Mouse (Mus musculus) limb, embryonic 13.5 days (tissue): ENCODE measurements at regions not wholly inside any gene's neighbourhood (a gene's known extent, or its start where the extent isn't known, plus 50 kb on each side); places are given as distances from the start of the nearest gene placed in this dataset.

Experiments used
- ATAC-seq: fragments of 200-750 bp; cut with Nextera tagmentation; 2 replicates; pipeline ENCODE4 v1.8.0; 2017; ENCODE audit warnings: low read depth, moderate number of reproducible peaks, moderate TSS enrichment; ENCODE audit not compliant: low FRiP score
- H3K27ac ChIP-seq: fragments of 300-500 bp; sonication (generic); 2 replicates; pipeline ENCODE4 v1.5.1; 2015; ENCODE audit warnings: inconsistent platforms, mild to moderate bottlenecking, moderate library complexity
- H3K27me3 ChIP-seq: fragments of 300-500 bp; sonication (generic); 2 replicates; pipeline ENCODE4 v1.6.1; 2015; ENCODE audit warnings: mild to moderate bottlenecking, inconsistent platforms
- H3K36me3 ChIP-seq: fragments of 300-500 bp; sonication (generic); 2 replicates; pipeline ENCODE4 v1.6.1; 2015; ENCODE audit warnings: inconsistent platforms, mild to moderate bottlenecking, moderate library complexity
- H3K4me1 ChIP-seq: fragments of 300-500 bp; sonication (generic); 2 replicates; pipeline ENCODE4 v1.6.1; 2015; ENCODE audit warnings: inconsistent platforms
- H3K4me2 ChIP-seq: fragments of 300-500 bp; sonication (generic); replicated peaks from 2 replicates; pipeline ENCODE4 v1.6.1; 2015; ENCODE audit warnings: inconsistent platforms, mild to moderate bottlenecking, moderate library complexity
- H3K4me3 ChIP-seq: fragments of 300-500 bp; sonication (generic); 2 replicates; pipeline ENCODE4 v1.5.1; 2015; ENCODE audit warnings: moderate library complexity, mild to moderate bottlenecking, inconsistent platforms
- H3K9ac ChIP-seq: fragments of 300-500 bp; sonication (generic); 2 replicates; pipeline ENCODE4 v1.6.1; 2015; ENCODE audit warnings: mild to moderate bottlenecking, inconsistent platforms
- H3K9me3 ChIP-seq: fragments of 300-500 bp; sonication (generic); 2 replicates; pipeline ENCODE4 v1.6.1; 2016; ENCODE audit warnings: inconsistent platforms
- WGBS: fragments of 180-500 bp; shearing (Covaris S2); methylation state at CpG from one replicate; pipeline ENCODE4 v1.1.7; 2015; 5-methylcytosine and 5-hydroxymethylcytosine counted together

GRCm38 (mm10) chr8:77919776-77920175, 195.5 kb upstream of the Ednra start:
- no peak overlapping the region for H3K9ac ChIP-seq
- H3K27ac ChIP-seq, result no peak overlapping the region
- no peak overlapping the region for H3K4me2 ChIP-seq
- WGBS, result 89% methylated on average over 3 of the region's 3 CpGs
- no peak for ATAC-seq
- no peaks in the 10 kb centered on the region for H3K4me1 ChIP-seq
- no peak overlapping the region for H3K4me3 ChIP-seq
- no peaks in the 10 kb centered on the region for H3K27me3 ChIP-seq
- no peaks in the 10 kb centered on the region for H3K36me3 ChIP-seq
- H3K9me3 ChIP-seq, result no peaks in the 10 kb centered on the region

- 59% methylated on average over 4 of the region's 4 CpGs for whole genome bisulfite sequencing
- H3K4me3 ChIP-seq, result no peak overlapping the region
- no peaks in the 10 kb centered on the region for H3K9me3 ChIP-seq
- no peaks in the 10 kb centered on the region for H3K4me1 ChIP-seq
- no peak for ATAC-seq
- no peaks in the 10 kb centered on the region for H3K36me3 ChIP-seq
- no peaks in the 10 kb centered on the region for H3K27me3 ChIP-seq
- no peak overlapping the region for H3K4me2 ChIP-seq
- no peak overlapping the region for H3K27ac ChIP-seq
- no peak overlapping the region for H3K9ac ChIP-seq
Measured at GRCm38 (mm10) chr8:77921868-77922267, 197.6 kb upstream of the Ednra start.

GRCm38 (mm10) chr8:77947702-77948101, 223.4 kb upstream of the Ednra start:
- Histone ChIP-seq H3K9me3 (0 out of 2 replicates have a peak, but pooled peaks cover 4% of the 10 kb centered on the region), H3K27me3 (no peaks in the 10 kb centered on the region), H3K9ac (no peak overlapping the region), H3K4me2 (no peak overlapping the region), H3K36me3 (no peaks in the 10 kb centered on the region), H3K27ac (no peak overlapping the region), H3K4me3 (no peak overlapping the region), H3K4me1 (no peaks in the 10 kb centered on the region)
- no peak for ATAC-seq
- WGBS, result 96% methylated on average over 3 of the region's 3 CpGs

- 78% methylated on average over 5 of the region's 5 CpGs for WGBS
- Histone ChIP-seq H3K9ac (no peak overlapping the region), H3K4me1 (no peaks in the 10 kb centered on the region), H3K9me3 (no peaks in the 10 kb centered on the region), H3K4me2 (no peak overlapping the region), H3K36me3 (no peaks in the 10 kb centered on the region), H3K27me3 (no peaks in the 10 kb centered on the region), H3K27ac (no peak overlapping the region), H3K4me3 (no peak overlapping the region)
- ATAC-seq, result no peak
Measured at GRCm38 (mm10) chr8:77949640-77950039, 225.4 kb upstream of the Ednra start.

GRCm38 (mm10) chr8:77958814-77959372, 234.6 kb upstream of the Ednra start:
- H3K4me1 ChIP-seq, result 0 out of 2 replicates have a peak, but pooled peaks cover 5% of the 10 kb centered on the region
- no peak overlapping the region for H3K27ac ChIP-seq
- ATAC-seq, result no peak
- H3K4me3 ChIP-seq, result no peak overlapping the region
- 79% methylated on average over 4 of the region's 4 CpGs for WGBS
- H3K4me2 ChIP-seq, result no peak overlapping the region
- H3K9me3 ChIP-seq, result no peaks in the 10 kb centered on the region
- no peaks in the 10 kb centered on the region for H3K27me3 ChIP-seq
- no peak overlapping the region for H3K9ac ChIP-seq
- H3K36me3 ChIP-seq, result no peaks in the 10 kb centered on the region

- WGBS, result 70% methylated on average over 3 of the region's 3 CpGs
- no peaks in the 10 kb centered on the region for H3K9me3 ChIP-seq
- H3K36me3 ChIP-seq, result no peaks in the 10 kb centered on the region
- H3K4me1 ChIP-seq, result no peaks in the 10 kb centered on the region
- H3K27ac ChIP-seq, result no peak overlapping the region
- no peak overlapping the region for H3K9ac ChIP-seq
- H3K4me2 ChIP-seq, result no peak overlapping the region
- H3K27me3 ChIP-seq, result no peaks in the 10 kb centered on the region
- ATAC-seq, result no peak
- H3K4me3 ChIP-seq, result no peak overlapping the region
Measured at GRCm38 (mm10) chr8:77963102-77963698, 238.9 kb upstream of the Ednra start.

GRCm38 (mm10) chr8:77970378-77970777, 242.7 kb upstream of the Ttc29 start:
- peak; percentile 61 for ATAC-seq
- Histone ChIP-seq H3K4me3 (no peak overlapping the region), H3K9ac (no peak overlapping the region), H3K27ac (peak overlapping the region; percentile 40; the same call in 1 of the 2 replicates), H3K4me2 (no peak overlapping the region), H3K27me3 (no peaks in the 10 kb centered on the region), H3K9me3 (no peaks in the 10 kb centered on the region), H3K4me1 (peaks cover 18% of the 10 kb centered on the region), H3K36me3 (no peaks in the 10 kb centered on the region)
- WGBS, result 23% methylated on average over 8 of the region's 8 CpGs

GRCm38 (mm10) chr8:77973714-77974113, 239.4 kb upstream of the Ttc29 start:
- no peaks in the 10 kb centered on the region for H3K36me3 ChIP-seq
- no peaks in the 10 kb centered on the region for H3K27me3 ChIP-seq
- WGBS, result 38% methylated on average over 4 of the region's 4 CpGs
- no peak for ATAC-seq
- no peak overlapping the region for H3K4me3 ChIP-seq
- H3K9me3 ChIP-seq, result no peaks in the 10 kb centered on the region
- H3K27ac ChIP-seq, result no peak overlapping the region
- no peak overlapping the region for H3K4me2 ChIP-seq
- peaks cover 18% of the 10 kb centered on the region for H3K4me1 ChIP-seq
- H3K9ac ChIP-seq, result no peak overlapping the region

- H3K4me3 ChIP-seq, result no peak overlapping the region
- no peak for ATAC-seq
- H3K36me3 ChIP-seq, result no peaks in the 10 kb centered on the region
- H3K27ac ChIP-seq, result no peak overlapping the region
- no peak overlapping the region for H3K4me2 ChIP-seq
- H3K27me3 ChIP-seq, result no peaks in the 10 kb centered on the region
- 71% methylated on average over 2 of the region's 2 CpGs for WGBS
- no peaks in the 10 kb centered on the region for H3K9me3 ChIP-seq
- H3K4me1 ChIP-seq, result no peaks in the 10 kb centered on the region
- no peak overlapping the region for H3K9ac ChIP-seq
Measured at GRCm38 (mm10) chr8:77979106-77979505, 234.0 kb upstream of the Ttc29 start.

- WGBS, result 91% methylated on average over 3 of the region's 3 CpGs
- H3K9ac ChIP-seq, result no peak overlapping the region
- no peaks in the 10 kb centered on the region for H3K9me3 ChIP-seq
- H3K27me3 ChIP-seq, result no peaks in the 10 kb centered on the region
- no peak overlapping the region for H3K4me2 ChIP-seq
- ATAC-seq, result no peak
- H3K36me3 ChIP-seq, result no peaks in the 10 kb centered on the region
- no peak overlapping the region for H3K4me3 ChIP-seq
- H3K27ac ChIP-seq, result no peak overlapping the region
- H3K4me1 ChIP-seq, result no peaks in the 10 kb centered on the region
Measured at GRCm38 (mm10) chr8:77980701-77981100, 232.4 kb upstream of the Ttc29 start.

- no peak for ATAC-seq
- Histone ChIP-seq H3K36me3 (no peaks in the 10 kb centered on the region), H3K27me3 (no peaks in the 10 kb centered on the region), H3K4me1 (no peaks in the 10 kb centered on the region), H3K27ac (no peak overlapping the region), H3K4me3 (no peak overlapping the region), H3K9me3 (no peaks in the 10 kb centered on the region), H3K9ac (no peak overlapping the region), H3K4me2 (no peak overlapping the region)
- 81% methylated on average over 3 of the region's 3 CpGs for WGBS
Measured at GRCm38 (mm10) chr8:77982031-77982430, 231.1 kb upstream of the Ttc29 start.

GRCm38 (mm10) chr8:77983476-77983875, 229.6 kb upstream of the Ttc29 start:
- Histone ChIP-seq H3K36me3 (no peaks in the 10 kb centered on the region), H3K9ac (no peak overlapping the region), H3K4me1 (peaks cover under 1% of the 10 kb centered on the region; the same call in 1 of the 2 replicates), H3K4me3 (no peak overlapping the region), H3K27me3 (no peaks in the 10 kb centered on the region), H3K9me3 (no peaks in the 10 kb centered on the region), H3K4me2 (no peak overlapping the region), H3K27ac (no peak overlapping the region)
- no peak for ATAC-seq
- WGBS, result 72% methylated on average over 3 of the region's 3 CpGs

GRCm38 (mm10) chr8:77987237-77987636, 225.9 kb upstream of the Ttc29 start:
- no peak for ATAC-seq
- H3K9ac ChIP-seq, result no peak overlapping the region
- no peaks in the 10 kb centered on the region for H3K27me3 ChIP-seq
- H3K36me3 ChIP-seq, result no peaks in the 10 kb centered on the region
- no peaks in the 10 kb centered on the region for H3K9me3 ChIP-seq
- H3K4me3 ChIP-seq, result no peak overlapping the region
- H3K4me2 ChIP-seq, result no peak overlapping the region
- peaks cover 4% of the 10 kb centered on the region; the same call in 1 of the 2 replicates for H3K4me1 ChIP-seq
- no peak overlapping the region for H3K27ac ChIP-seq
